Mouse (Mus musculus): ENCODE measurements around the gene Mrpl54. TPM values are rescaled to one million over a fixed set of nuclear protein-coding genes. Genes with fewer than 3 reads are reported as not detected.

Mrpl54 gene
- polyA plus RNA-seq, 1 experiment from 2014 or later, result 240 TPM

- 43% methylated on average over 21 of the region's 21 CpGs for WGBS
- no peak overlapping the region for H3K4me3 ChIP-seq (ENCODE audit: low read length)
- 0 out of 2 replicates have a peak, but pooled peaks cover 6% of the 10 kb centered on the region for H3K4me1 ChIP-seq (ENCODE audit: control insufficient read depth, insufficient read depth, low read length)
- peaks cover 23% of the 10 kb centered on the region for H3K36me3 ChIP-seq (ENCODE audit: control insufficient read depth, insufficient read depth, low read length)
- no peak overlapping the region for H3K27ac ChIP-seq (ENCODE audit: low read depth, low read length)
- no peak for ATAC-seq (ENCODE audit: low FRiP score, low TSS enrichment)
- no peak overlapping the region for H3K9ac ChIP-seq (ENCODE audit: low read depth, low read length)
- H3K9me3 ChIP-seq (ENCODE audit: control insufficient read depth, low read length), result peaks cover 4% of the 10 kb centered on the region; the same call in 1 of the 2 replicates
- H3K27me3 ChIP-seq (ENCODE audit: control insufficient read depth, insufficient read depth, low read length), result peaks cover 31% of the 10 kb centered on the region
- H3K4me2 ChIP-seq (replicated peaks; ENCODE audit: low read depth, low read length), result no peak overlapping the region
These were observed 7.4 kb downstream of the Mrpl54 start for GRCm38 (mm10) chr10:81259225-81259884.

GRCm38 (mm10) chr10:81257158-81258039 lies 9.3 kb downstream of the Mrpl54 start:
- Histone ChIP-seq H3K27me3 (ENCODE audit: control insufficient read depth, insufficient read depth, low read length) (peaks cover 49% of the 10 kb centered on the region), H3K4me3 (ENCODE audit: low read length) (peak overlapping the region; percentile 43), H3K9me3 (ENCODE audit: control insufficient read depth, low read length) (peaks cover 4% of the 10 kb centered on the region; the same call in 1 of the 2 replicates), H3K4me2 (replicated peaks; ENCODE audit: low read depth, low read length) (peak overlapping the region; percentile 73), H3K9ac (ENCODE audit: low read depth, low read length) (peak overlapping the region; percentile 15; the same call in 1 of the 2 replicates), H3K27ac (ENCODE audit: low read depth, low read length) (no peak overlapping the region), H3K36me3 (ENCODE audit: control insufficient read depth, insufficient read depth, low read length) (peaks cover 6% of the 10 kb centered on the region; the same call in 1 of the 2 replicates), H3K4me1 (ENCODE audit: control insufficient read depth, insufficient read depth, low read length) (0 out of 2 replicates have a peak, but pooled peaks cover 10% of the 10 kb centered on the region)
- 0 out of 2 replicates have a peak, but pooled peaks have one; percentile 7 for ATAC-seq (ENCODE audit: low FRiP score, low TSS enrichment)
- WGBS, result under 1% methylated on average over 62 of the region's 62 CpGs

- Histone ChIP-seq H3K36me3 (ENCODE audit: control insufficient read depth, insufficient read depth, low read length) (no peaks in the 10 kb centered on the region), H3K9ac (ENCODE audit: low read depth, low read length) (no peak overlapping the region), H3K9me3 (ENCODE audit: control insufficient read depth, low read length) (no peaks in the 10 kb centered on the region), H3K27ac (ENCODE audit: low read depth, low read length) (no peak overlapping the region), H3K4me1 (ENCODE audit: control insufficient read depth, insufficient read depth, low read length) (0 out of 2 replicates have a peak, but pooled peaks cover 10% of the 10 kb centered on the region), H3K4me3 (ENCODE audit: low read length) (no peak overlapping the region), H3K4me2 (replicated peaks; ENCODE audit: low read depth, low read length) (no peak overlapping the region), H3K27me3 (ENCODE audit: control insufficient read depth, insufficient read depth, low read length) (peaks cover 55% of the 10 kb centered on the region)
- WGBS, result 39% methylated on average over 1 of the region's 1 CpGs
- no peak for ATAC-seq (ENCODE audit: low FRiP score, low TSS enrichment)
These were observed 11.8 kb downstream of the Mrpl54 start for GRCm38 (mm10) chr10:81254886-81255285.

- Histone ChIP-seq H3K36me3 (ENCODE audit: control insufficient read depth, insufficient read depth, low read length) (no peaks in the 10 kb centered on the region), H3K9ac (ENCODE audit: low read depth, low read length) (no peak within 1 kb of the TSS), H3K4me2 (replicated peaks; ENCODE audit: low read depth, low read length) (no peak within 1 kb of the TSS), H3K4me3 (ENCODE audit: low read length) (peak within 1 kb of the TSS; percentile 8; the same call in 1 of the 2 replicates), H3K27me3 (ENCODE audit: control insufficient read depth, insufficient read depth, low read length) (peaks cover 41% of the 10 kb centered on the region), H3K27ac (ENCODE audit: low read depth, low read length) (no peak within 1 kb of the TSS), H3K9me3 (ENCODE audit: control insufficient read depth, low read length) (no peaks in the 10 kb centered on the region), H3K4me1 (ENCODE audit: control insufficient read depth, insufficient read depth, low read length) (0 out of 2 replicates have a peak, but pooled peaks cover 5% of the 10 kb centered on the region)
- 10% methylated on average over 44 of the region's 44 CpGs for WGBS
- peak; percentile 38; the same call in 1 of the 2 replicates for ATAC-seq (ENCODE audit: low FRiP score, low TSS enrichment)
These were observed 14.0 kb downstream of the Mrpl54 start, which contains the start of gene Matk for GRCm38 (mm10) chr10:81252424-81253419. Gene Matk, plus strand, starts transcription at chr10:81252935.

GRCm38 (mm10) chr10:81249442-81249841 lies 17.3 kb downstream of the Mrpl54 start:
- Histone ChIP-seq H3K9me3 (ENCODE audit: control insufficient read depth, low read length) (no peaks in the 10 kb centered on the region), H3K27me3 (ENCODE audit: control insufficient read depth, insufficient read depth, low read length) (peaks cover 25% of the 10 kb centered on the region; the same call in 1 of the 2 replicates)
- no peak for ATAC-seq (ENCODE audit: low FRiP score, low TSS enrichment)

GRCm38 (mm10) chr10:81247804-81248203 lies 18.9 kb downstream of the Mrpl54 start:
- H3K4me1 ChIP-seq (ENCODE audit: control insufficient read depth, insufficient read depth, low read length), result 0 out of 2 replicates have a peak, but pooled peaks cover under 1% of the 10 kb centered on the region
- H3K27me3 ChIP-seq (ENCODE audit: control insufficient read depth, insufficient read depth, low read length), result peaks cover 11% of the 10 kb centered on the region; the same call in 1 of the 2 replicates
- no peak for ATAC-seq (ENCODE audit: low FRiP score, low TSS enrichment)
- H3K27ac ChIP-seq (ENCODE audit: low read depth, low read length), result no peak overlapping the region
- H3K36me3 ChIP-seq (ENCODE audit: control insufficient read depth, insufficient read depth, low read length), result no peaks in the 10 kb centered on the region
- H3K9ac ChIP-seq (ENCODE audit: low read depth, low read length), result no peak overlapping the region
- WGBS, result 90% methylated on average over 2 of the region's 2 CpGs
- no peak overlapping the region for H3K4me2 ChIP-seq (replicated peaks; ENCODE audit: low read depth, low read length)
- no peak overlapping the region for H3K4me3 ChIP-seq (ENCODE audit: low read length)
- H3K9me3 ChIP-seq (ENCODE audit: control insufficient read depth, low read length), result no peaks in the 10 kb centered on the region

More at GRCm38 (mm10) chr10:81249442-81249841, 17.3 kb downstream of the Mrpl54 start:
- no peak overlapping the region for H3K4me3 ChIP-seq (ENCODE audit: low read length)
- 0 out of 2 replicates have a peak, but pooled peaks cover 3% of the 10 kb centered on the region for H3K4me1 ChIP-seq (ENCODE audit: control insufficient read depth, insufficient read depth, low read length)
- H3K27ac ChIP-seq (ENCODE audit: low read depth, low read length), result no peak overlapping the region
- H3K36me3 ChIP-seq (ENCODE audit: control insufficient read depth, insufficient read depth, low read length), result no peaks in the 10 kb centered on the region
- 80% methylated on average over 8 of the region's 8 CpGs for WGBS
- no peak overlapping the region for H3K4me2 ChIP-seq (replicated peaks; ENCODE audit: low read depth, low read length)
- no peak overlapping the region for H3K9ac ChIP-seq (ENCODE audit: low read depth, low read length)

- no peaks in the 10 kb centered on the region for H3K9me3 ChIP-seq (ENCODE audit: control insufficient read depth, low read length)
- H3K9ac ChIP-seq (ENCODE audit: low read depth, low read length), result no peak overlapping the region
- H3K27me3 ChIP-seq (ENCODE audit: control insufficient read depth, insufficient read depth, low read length), result peaks cover 9% of the 10 kb centered on the region; the same call in 1 of the 2 replicates
- H3K36me3 ChIP-seq (ENCODE audit: control insufficient read depth, insufficient read depth, low read length), result no peaks in the 10 kb centered on the region
- no peak overlapping the region for H3K27ac ChIP-seq (ENCODE audit: low read depth, low read length)
- no peak overlapping the region for H3K4me3 ChIP-seq (ENCODE audit: low read length)
- H3K4me1 ChIP-seq (ENCODE audit: control insufficient read depth, insufficient read depth, low read length), result peaks cover under 1% of the 10 kb centered on the region; the same call in 1 of the 2 replicates
- WGBS, result 89% methylated on average over 6 of the region's 6 CpGs
- ATAC-seq (ENCODE audit: low FRiP score, low TSS enrichment), result no peak
- no peak overlapping the region for H3K4me2 ChIP-seq (replicated peaks; ENCODE audit: low read depth, low read length)
These were observed 21.6 kb downstream of the Mrpl54 start for GRCm38 (mm10) chr10:81245166-81245565.

- WGBS, result 6% methylated on average over 17 of the region's 17 CpGs
- Histone ChIP-seq H3K4me2 (replicated peaks; ENCODE audit: low read depth, low read length) (no peak overlapping the region), H3K27me3 (ENCODE audit: control insufficient read depth, insufficient read depth, low read length) (peaks cover 14% of the 10 kb centered on the region; the same call in 1 of the 2 replicates), H3K9ac (ENCODE audit: low read depth, low read length) (no peak overlapping the region), H3K4me3 (ENCODE audit: low read length) (no peak overlapping the region), H3K9me3 (ENCODE audit: control insufficient read depth, low read length) (no peaks in the 10 kb centered on the region), H3K36me3 (ENCODE audit: control insufficient read depth, insufficient read depth, low read length) (no peaks in the 10 kb centered on the region), H3K4me1 (ENCODE audit: control insufficient read depth, insufficient read depth, low read length) (peaks cover 5% of the 10 kb centered on the region; the same call in 1 of the 2 replicates), H3K27ac (ENCODE audit: low read depth, low read length) (no peak overlapping the region)
- ATAC-seq (ENCODE audit: low FRiP score, low TSS enrichment), result peak; percentile 56; the same call in 1 of the 2 replicates
These were observed 22.1 kb downstream of the Mrpl54 start for GRCm38 (mm10) chr10:81244595-81244994.

All from kidney, embryonic 14.5 days (tissue).